Mouse (Mus musculus) mouse trophoblast stem cell (cell line): Measurements from ENCODE around the gene Mfsd6l.

Source experiments
- in situ Hi-C, 2 experiments: fragments of 300-500 bp; cut with MseI, MboI; formaldehyde crosslinking; loops; 2 replicates in 1 of 2; 3 replicates in 1 of 2; pipeline ENCODE4 v1.15.1; 2025

Gene Mfsd6l

GRCm38 (mm10) chr11:68601486-68601991 lies 45.6 kb downstream of the Mfsd6l start:
- in situ Hi-C loops = no loop called here

- in situ Hi-C loops = no loop called here
Measured at GRCm38 (mm10) chr11:68602200-68602931, 46.4 kb downstream of the Mfsd6l start.

- in situ Hi-C loops = no loop called here
Measured at GRCm38 (mm10) chr11:68607046-68607445, 51.1 kb downstream of the Mfsd6l start.
